Mouse (Mus musculus): ENCODE results near the gene Srp14. TPM values are rescaled to one million over a fixed set of nuclear protein-coding genes. Genes with fewer than 3 reads are reported as not detected.

Srp14 gene
- polyA plus RNA-seq, 1 experiment from 2014 or later: 196 TPM

GRCm38 (mm10) chr2:118509688-118510446 lies 30.4 kb upstream of the Srp14 start:
- 57% methylated on average over 8 of the region's 8 CpGs for WGBS
- no peak overlapping the region for H3K4me3 ChIP-seq
- no peak for ATAC-seq (ENCODE audit: extremely low read depth, insufficient number of reproducible peaks, low FRiP score, low TSS enrichment)

GRCm38 (mm10) chr2:118507126-118507525 lies 27.6 kb upstream of the Srp14 start:
- Histone ChIP-seq H3K9ac (no peak overlapping the region), H3K4me2 (no peak overlapping the region), H3K9me3 (no peaks in the 10 kb centered on the region), H3K36me3 (no peaks in the 10 kb centered on the region), H3K27ac (replicated peaks) (no peak overlapping the region), H3K4me1 (peaks cover 24% of the 10 kb centered on the region), H3K27me3 (replicated peaks) (no peaks in the 10 kb centered on the region), H3K4me3 (no peak overlapping the region)
- no peak for ATAC-seq (ENCODE audit: extremely low read depth, insufficient number of reproducible peaks, low FRiP score, low TSS enrichment)
- 71% methylated on average over 7 of the region's 7 CpGs for WGBS

More at GRCm38 (mm10) chr2:118509688-118510446, 30.4 kb upstream of the Srp14 start:
- Histone ChIP-seq H3K9me3 (no peaks in the 10 kb centered on the region), H3K4me1 (peaks cover 29% of the 10 kb centered on the region), H3K4me2 (peak overlapping the region; percentile 19), H3K9ac (peak overlapping the region; percentile 68), H3K27ac (replicated peaks) (peak overlapping the region; percentile 64), H3K27me3 (replicated peaks) (no peaks in the 10 kb centered on the region), H3K36me3 (no peaks in the 10 kb centered on the region)

GRCm38 (mm10) chr2:118500191-118500590 lies 20.7 kb upstream of the Srp14 start:
- Histone ChIP-seq H3K36me3 (no peaks in the 10 kb centered on the region), H3K4me1 (peaks cover 14% of the 10 kb centered on the region), H3K4me2 (no peak overlapping the region), H3K27me3 (replicated peaks) (no peaks in the 10 kb centered on the region), H3K9ac (no peak overlapping the region), H3K4me3 (no peak overlapping the region), H3K27ac (replicated peaks) (no peak overlapping the region), H3K9me3 (no peaks in the 10 kb centered on the region)
- no peak for ATAC-seq (ENCODE audit: extremely low read depth, insufficient number of reproducible peaks, low FRiP score, low TSS enrichment)
- 80% methylated on average over 2 of the region's 2 CpGs for WGBS

- H3K36me3 ChIP-seq: no peaks in the 10 kb centered on the region
- no peak overlapping the region for H3K4me2 ChIP-seq
- H3K4me1 ChIP-seq: peaks cover 14% of the 10 kb centered on the region
- ATAC-seq (ENCODE audit: extremely low read depth, insufficient number of reproducible peaks, low FRiP score, low TSS enrichment): no peak
- no peak overlapping the region for H3K4me3 ChIP-seq
- 45% methylated on average over 20 of the region's 20 CpGs for WGBS
- no peak overlapping the region for H3K9ac ChIP-seq
- H3K9me3 ChIP-seq: no peaks in the 10 kb centered on the region
- no peak overlapping the region for H3K27ac ChIP-seq (replicated peaks)
- H3K27me3 ChIP-seq (replicated peaks): no peaks in the 10 kb centered on the region
Measured at GRCm38 (mm10) chr2:118499135-118499961, 19.8 kb upstream of the Srp14 start.

- Histone ChIP-seq H3K27ac (replicated peaks) (no peak overlapping the region), H3K4me1 (peaks cover 14% of the 10 kb centered on the region), H3K36me3 (no peaks in the 10 kb centered on the region), H3K9me3 (no peaks in the 10 kb centered on the region), H3K27me3 (replicated peaks) (no peaks in the 10 kb centered on the region), H3K4me2 (no peak overlapping the region), H3K4me3 (no peak overlapping the region), H3K9ac (no peak overlapping the region)
- 75% methylated on average over 6 of the region's 6 CpGs for WGBS
- no peak for ATAC-seq (ENCODE audit: extremely low read depth, insufficient number of reproducible peaks, low FRiP score, low TSS enrichment)
Measured at GRCm38 (mm10) chr2:118498476-118498875, 19.0 kb upstream of the Srp14 start.

- Histone ChIP-seq H3K4me1 (peaks cover 14% of the 10 kb centered on the region), H3K9me3 (no peaks in the 10 kb centered on the region), H3K9ac (no peak overlapping the region), H3K27me3 (replicated peaks) (no peaks in the 10 kb centered on the region), H3K27ac (replicated peaks) (no peak overlapping the region), H3K4me2 (no peak overlapping the region), H3K36me3 (no peaks in the 10 kb centered on the region), H3K4me3 (no peak overlapping the region)
- ATAC-seq (ENCODE audit: extremely low read depth, insufficient number of reproducible peaks, low FRiP score, low TSS enrichment): no peak
- WGBS: 73% methylated on average over 5 of the region's 5 CpGs
Measured at GRCm38 (mm10) chr2:118497890-118498289, 18.4 kb upstream of the Srp14 start.

- H3K4me1 ChIP-seq: peaks cover 30% of the 10 kb centered on the region
- H3K4me2 ChIP-seq: no peak overlapping the region
- no peak overlapping the region for H3K9ac ChIP-seq
- ATAC-seq (ENCODE audit: extremely low read depth, insufficient number of reproducible peaks, low FRiP score, low TSS enrichment): no peak; the same call in 1 of the 2 replicates
- WGBS: 69% methylated on average over 9 of the region's 9 CpGs
- H3K4me3 ChIP-seq: no peak overlapping the region
- no peaks in the 10 kb centered on the region for H3K27me3 ChIP-seq (replicated peaks)
- H3K27ac ChIP-seq (replicated peaks): no peak overlapping the region
- no peaks in the 10 kb centered on the region for H3K9me3 ChIP-seq
- no peaks in the 10 kb centered on the region for H3K36me3 ChIP-seq
Measured at GRCm38 (mm10) chr2:118495024-118495423, 15.5 kb upstream of the Srp14 start.

GRCm38 (mm10) chr2:118491741-118492395 lies 12.4 kb upstream of the Srp14 start:
- Histone ChIP-seq H3K4me3 (no peak overlapping the region), H3K4me1 (peaks cover 25% of the 10 kb centered on the region), H3K9me3 (no peaks in the 10 kb centered on the region), H3K36me3 (no peaks in the 10 kb centered on the region), H3K27ac (replicated peaks) (0 out of 2 replicates have a peak overlapping the region, but pooled peaks have one; percentile 24), H3K27me3 (replicated peaks) (no peaks in the 10 kb centered on the region), H3K4me2 (no peak overlapping the region), H3K9ac (no peak overlapping the region)
- 78% methylated on average over 4 of the region's 4 CpGs for WGBS
- no peak for ATAC-seq (ENCODE audit: extremely low read depth, insufficient number of reproducible peaks, low FRiP score, low TSS enrichment)

- ATAC-seq (ENCODE audit: extremely low read depth, insufficient number of reproducible peaks, low FRiP score, low TSS enrichment): no peak
- no peak overlapping the region for H3K4me3 ChIP-seq
- H3K4me2 ChIP-seq: no peak overlapping the region
- no peaks in the 10 kb centered on the region for H3K9me3 ChIP-seq
- H3K4me1 ChIP-seq: peaks cover 25% of the 10 kb centered on the region
- no peaks in the 10 kb centered on the region for H3K36me3 ChIP-seq
- WGBS: 45% methylated on average over 5 of the region's 5 CpGs
- H3K27me3 ChIP-seq (replicated peaks): no peaks in the 10 kb centered on the region; the same call in 1 of the 2 replicates
- H3K27ac ChIP-seq (replicated peaks): peak overlapping the region; percentile 51; the same call in 1 of the 2 replicates
- no peak overlapping the region for H3K9ac ChIP-seq
Measured at GRCm38 (mm10) chr2:118491281-118491731, 11.8 kb upstream of the Srp14 start.

GRCm38 (mm10) chr2:118490241-118491091 lies 11.0 kb upstream of the Srp14 start:
- Histone ChIP-seq H3K27me3 (replicated peaks) (no peaks in the 10 kb centered on the region; the same call in 1 of the 2 replicates), H3K9me3 (no peaks in the 10 kb centered on the region), H3K27ac (replicated peaks) (peak overlapping the region; percentile 51), H3K4me1 (peaks cover 25% of the 10 kb centered on the region), H3K4me2 (peak overlapping the region; percentile 9; the same call in 1 of the 2 replicates), H3K36me3 (no peaks in the 10 kb centered on the region), H3K9ac (peak overlapping the region; percentile 37), H3K4me3 (no peak overlapping the region)
- WGBS: 28% methylated on average over 12 of the region's 12 CpGs
- 0 out of 2 replicates have a peak, but pooled peaks have one; percentile 28 for ATAC-seq (ENCODE audit: extremely low read depth, insufficient number of reproducible peaks, low FRiP score, low TSS enrichment)

All from heart, embryonic 13.5 days (tissue).